Mouse (Mus musculus) small intestine, adult 10 weeks (tissue): ENCODE measurements around the gene Crabp1. TPM values are rescaled to one million over a fixed set of nuclear protein-coding genes. Genes with fewer than 3 reads are reported as not detected.

Experiments used
- polyA plus RNA-seq: library from polyadenylated mRNA; stranded (reverse); fragments of 350-450 nt; fragmentation: Illumina TruSeq; extraction: RNeasy Lipid Tissue Mini Kit (QIAGEN cat#74804); gene quantifications from one replicate; pipeline ENCODE4 v1.2.3, GENCODE M21; 2014; ENCODE audit warnings: low replicate concordance

Crabp1 gene
- not detected for polyA plus RNA-seq

DNA sequence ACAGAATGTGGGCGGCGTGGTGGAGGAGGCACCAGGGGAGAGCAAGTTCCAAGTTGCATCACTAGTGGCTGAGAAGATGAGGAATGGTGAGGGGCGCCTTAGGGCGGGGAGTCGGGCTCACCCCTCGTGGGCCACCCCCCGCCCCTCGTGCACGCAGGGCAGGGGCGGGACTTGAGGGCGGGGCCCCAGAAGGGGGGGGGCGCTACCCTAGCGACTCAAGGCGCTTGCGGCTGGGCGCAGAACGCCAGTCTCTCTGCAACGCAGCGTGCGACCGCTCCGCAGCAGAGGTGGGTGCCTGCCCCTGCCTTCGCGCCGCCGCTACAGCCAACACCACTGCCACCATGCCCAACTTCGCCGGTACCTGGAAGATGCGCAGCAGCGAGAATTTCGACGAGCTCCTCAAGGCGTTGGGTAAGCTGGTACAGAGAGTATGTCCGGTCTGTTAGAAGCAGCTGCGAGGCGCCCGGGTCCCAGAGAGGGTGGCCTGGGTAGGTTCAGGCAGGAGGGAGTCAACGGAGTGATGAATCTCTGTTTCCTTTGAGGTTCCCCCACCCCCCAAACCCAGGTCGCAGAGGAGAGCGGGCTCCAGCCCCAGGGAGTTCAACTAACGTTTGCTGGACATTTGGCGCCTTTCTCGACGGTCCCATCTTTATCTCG lies at the start of gene Crabp1:
TSS of gene Crabp1 (plus strand) at position 188 of the 657 bp plus-strand sequence.

GRCm38 (mm10) chr9:54733921-54734638 lies 30.5 kb upstream of the Crabp1 start, which contains the start of gene Wdr61:
Gene Wdr61, minus strand, starts transcription at chr9:54734519.

Other genes starting within 250 kb of the Crabp1 start
- 1.2 TPM for gene Sh2d7, start 225.8 kb upstream of the Crabp1 start, polyA plus RNA-seq
- gene Cib2, start 204.5 kb upstream of the Crabp1 start, polyA plus RNA-seq, result not detected
- 420 TPM for gene Idh3a, start 178.4 kb upstream of the Crabp1 start, polyA plus RNA-seq
- gene Acsbg1, start 102.9 kb upstream of the Crabp1 start, polyA plus RNA-seq, result not detected
- 8.9 TPM for gene Dnaja4, start 65.9 kb upstream of the Crabp1 start, polyA plus RNA-seq
- 64.7 TPM for gene Wdr61, start 30.2 kb upstream of the Crabp1 start, polyA plus RNA-seq
- gene Ireb2, start 99.0 kb downstream of the Crabp1 start, polyA plus RNA-seq, result 266 TPM
- gene Hykk, start 152.5 kb downstream of the Crabp1 start, polyA plus RNA-seq, result 9.8 TPM
- gene Psma4, start 186.0 kb downstream of the Crabp1 start, polyA plus RNA-seq, result 542 TPM
- gene AY074887, start 186.2 kb downstream of the Crabp1 start, polyA plus RNA-seq, result not detected
- gene Chrna5, start 216.1 kb downstream of the Crabp1 start, polyA plus RNA-seq, result 0.59 TPM